Mouse (Mus musculus) T-helper 17 cell (primary cell): ENCODE data around the gene 6430531B16Rik.

ENCODE experiments used
- in situ Hi-C, 2 experiments: fragments of 300-600 bp; cut with MboI, MseI; formaldehyde crosslinking; loops; 1 replicate in 1 of 2; 2 replicates in 1 of 2; pipeline ENCODE4 v1.15.1; 2025; ENCODE audit warnings: high pct_unique_total_duplicates in 2 of 2

6430531B16Rik gene

GRCm38 (mm10) chr7:139978278-139978892 lies at the start of gene 6430531B16Rik:
Gene 6430531B16Rik (minus strand): TSS chr7:139978755.
- in situ Hi-C loops: loop anchor here (5.0 to 10.0 kb wide), 4 partner anchors 84 to 1196 kb away; partner anchors contain the start of genes Olfr525 (in 1 of the 2) and Rnh1 (in 1 of the 2)

DNA sequence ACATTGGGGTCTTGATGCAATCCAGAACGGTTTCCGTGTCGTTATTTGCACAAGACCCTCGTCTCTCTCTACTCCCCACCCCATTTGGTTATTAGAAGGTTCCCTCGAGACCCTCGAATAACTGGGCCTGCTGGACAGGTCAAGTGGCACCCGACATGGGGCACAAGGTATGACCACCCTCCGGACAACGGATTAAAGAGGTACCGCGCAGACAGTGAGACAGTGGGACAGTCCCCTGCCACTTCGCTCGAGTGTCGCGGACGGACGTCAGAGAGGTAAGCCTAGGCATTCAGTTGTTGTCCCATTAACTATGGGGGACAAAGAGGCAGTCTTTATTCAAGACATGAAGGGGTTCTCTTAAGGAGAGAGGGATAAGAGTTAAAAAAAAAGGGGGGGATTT lies 32.8 kb upstream of the 6430531B16Rik start:
- in situ Hi-C loops: no loop called here

GRCm38 (mm10) chr7:140007781-140008180 lies 29.2 kb upstream of the 6430531B16Rik start:
- in situ Hi-C loops: no loop called here

- in situ Hi-C loops: no loop called here
Measured at GRCm38 (mm10) chr7:140006861-140007611, 28.5 kb upstream of the 6430531B16Rik start.

GRCm38 (mm10) chr7:140004666-140005065 lies 26.1 kb upstream of the 6430531B16Rik start:
- in situ Hi-C loops: no loop called here

GRCm38 (mm10) chr7:140001086-140001740 lies 22.7 kb upstream of the 6430531B16Rik start:
- in situ Hi-C loops: no loop called here

GRCm38 (mm10) chr7:139998691-139999350 lies 20.3 kb upstream of the 6430531B16Rik start:
- in situ Hi-C loops: loop anchor here (5.0 to 10.0 kb wide), 2 partner anchors 92 to 294 kb away; no protein-coding TSS in a partner anchor

GRCm38 (mm10) chr7:139994676-139995075 lies 16.1 kb upstream of the 6430531B16Rik start:
- in situ Hi-C loops: loop anchor here (5.0 to 10.0 kb wide), 4 partner anchors 52 to 290 kb away; partner anchors contain the start of genes Msx3 (in 1 of the 2) and Utf1 (in 1 of the 2)

GRCm38 (mm10) chr7:139994202-139994601 lies 15.6 kb upstream of the 6430531B16Rik start:
- in situ Hi-C loops: loop anchor here (5.0 to 10.0 kb wide), 3 partner anchors 52 to 289 kb away; partner anchors contain the start of genes Msx3 (in 1 of the 2) and Utf1 (in 1 of the 2)

GRCm38 (mm10) chr7:139993532-139993931 lies 15.0 kb upstream of the 6430531B16Rik start:
- in situ Hi-C loops: loop anchor here (5.0 to 10.0 kb wide), 3 partner anchors 51 to 289 kb away; partner anchors contain the start of genes Msx3 (in 1 of the 2) and Utf1 (in 1 of the 2)

GRCm38 (mm10) chr7:139992406-139992805 lies 13.9 kb upstream of the 6430531B16Rik start, which contains the start of gene Adam8:
Gene Adam8 (minus strand): TSS chr7:139992562.
- in situ Hi-C loops: loop anchor here (5.0 to 10.0 kb wide), 3 partner anchors 50 to 288 kb away; partner anchors contain the start of genes Msx3 (in 1 of the 2) and Utf1 (in 1 of the 2)

DNA sequence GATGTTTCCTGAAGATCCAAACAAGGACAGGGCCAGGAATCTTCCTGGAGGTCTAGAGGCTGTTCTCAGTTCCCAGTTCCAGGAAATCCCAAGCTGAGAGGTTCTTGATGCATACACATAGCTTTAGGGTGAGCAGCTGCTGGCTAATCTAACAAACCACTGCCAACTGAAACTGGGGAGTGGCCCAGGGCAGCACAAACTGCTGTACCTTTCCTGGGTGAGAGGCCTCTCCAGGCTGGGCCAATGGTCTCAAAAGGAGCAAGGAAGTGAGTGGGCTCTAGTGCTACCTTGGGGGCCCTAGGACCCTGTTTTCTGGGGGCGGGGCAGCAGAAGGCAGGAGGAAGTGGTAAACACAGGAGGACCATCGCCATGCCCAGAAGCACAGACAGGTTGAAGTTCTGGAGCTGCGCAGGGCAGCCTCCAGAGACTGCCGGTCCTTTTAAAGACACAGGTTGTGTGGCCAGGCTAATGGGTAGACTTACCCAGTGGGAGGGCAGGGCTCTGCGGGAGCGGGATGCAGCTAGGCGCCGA lies 12.4 kb upstream of the 6430531B16Rik start:
- in situ Hi-C loops: loop anchor here (5.0 to 10.0 kb wide), 3 partner anchors 49 to 286 kb away; partner anchors contain the start of genes Msx3 (in 1 of the 2) and Utf1 (in 1 of the 2)

- in situ Hi-C loops: no loop called here
Measured at GRCm38 (mm10) chr7:139988272-139988671, 9.7 kb upstream of the 6430531B16Rik start.

GRCm38 (mm10) chr7:139984505-139984904 lies 6.0 kb upstream of the 6430531B16Rik start:
- in situ Hi-C loops: no loop called here

- in situ Hi-C loops: no loop called here
Measured at GRCm38 (mm10) chr7:139982058-139982457, 3.5 kb upstream of the 6430531B16Rik start.

GRCm38 (mm10) chr7:139980778-139981177 lies 2.2 kb upstream of the 6430531B16Rik start:
- in situ Hi-C loops: no loop called here

DNA sequence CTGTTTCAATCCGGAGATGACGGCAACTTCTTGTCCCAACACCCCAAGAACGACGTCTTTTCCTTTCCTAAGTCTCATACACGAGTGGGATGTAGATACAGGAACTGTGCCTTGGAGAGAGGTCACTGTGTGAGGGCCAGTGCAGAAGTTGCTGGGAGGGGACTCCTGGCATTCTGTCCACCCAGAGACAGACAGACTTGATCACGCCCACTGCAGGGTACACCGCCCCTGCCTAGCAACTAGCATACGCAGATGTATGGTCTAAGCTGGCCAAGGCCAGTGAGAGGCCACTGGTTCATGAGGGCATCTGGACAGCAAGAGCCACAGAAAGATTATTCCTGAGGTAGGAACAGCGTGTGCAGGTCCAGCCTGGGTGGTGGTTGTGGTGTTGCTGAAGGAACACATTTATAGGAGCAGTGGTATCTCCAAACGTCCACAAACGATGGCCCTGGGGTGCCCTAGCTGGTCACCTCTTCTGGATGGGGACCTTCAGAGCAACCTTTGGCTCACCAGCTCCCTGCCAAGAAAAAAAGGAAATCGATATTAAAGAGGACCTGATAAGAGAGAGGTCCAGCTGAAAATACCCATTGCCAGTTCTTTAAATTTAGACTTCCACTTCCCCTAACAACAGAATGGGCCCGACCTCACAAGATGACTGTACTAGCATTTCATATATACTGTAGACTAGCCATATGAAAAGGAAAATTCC lies 610 bp upstream of the 6430531B16Rik start:
- in situ Hi-C loops: loop anchor here (5.0 to 10.0 kb wide), 4 partner anchors 83 to 1196 kb away; partner anchors contain the start of genes Olfr525 (in 1 of the 2) and Rnh1 (in 1 of the 2)

GRCm38 (mm10) chr7:139975471-139975870 lies 3.1 kb downstream of the 6430531B16Rik start:
- in situ Hi-C loops: loop anchor here (5.0 to 10.0 kb wide), 4 partner anchors 87 to 1199 kb away; partner anchors contain the start of genes Olfr525 (in 1 of the 2) and Rnh1 (in 1 of the 2)

DNA sequence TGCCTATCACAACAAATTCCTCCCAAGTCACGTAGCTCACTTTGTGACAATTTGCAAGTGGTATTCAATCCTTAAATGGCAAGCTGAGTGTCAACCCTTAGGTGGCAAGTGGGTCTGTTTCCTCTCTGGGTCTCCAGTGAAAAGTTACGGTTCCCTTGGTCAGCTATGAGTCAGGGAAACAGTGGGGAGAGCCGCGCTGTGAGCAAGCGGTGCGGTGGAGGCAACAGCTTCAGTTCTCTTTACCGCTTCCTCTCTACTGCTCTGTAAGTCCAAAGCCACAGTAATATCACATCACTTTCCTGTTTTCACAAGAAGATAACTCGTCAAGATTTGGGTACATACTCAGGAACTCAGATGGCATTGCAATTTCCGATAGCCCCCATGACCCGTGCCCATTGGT lies 4.2 kb downstream of the 6430531B16Rik start:
- in situ Hi-C loops: loop anchor here in 1 of 2 experiments (10.0 kb wide), 2 partner anchors 560 to 1200 kb away; partner anchors contain the start of gene Rnh1
